Mouse (Mus musculus): ENCODE data around the gene Adam33.

- TF ChIP-seq CTCF (IDR thresholded peaks at IDR 0.05; ENCODE audit: low read depth) (no peak), EP300 (IDR thresholded peaks at IDR 0.05; ENCODE audit: low read depth) (no peak)
Observed at GRCm38 (mm10) chr2:131101530-131101929, 37.9 kb upstream of the Adam33 start.
